Mouse (Mus musculus) MEL (cell line): ENCODE results near the gene Nrxn2. TPM values are rescaled to one million over a fixed set of nuclear protein-coding genes. Genes with fewer than 3 reads are reported as not detected.
A peak's percentile ranks its signal among the peaks of the same experiment; 100 is the strongest.

Experiments
- DNase-seq: peaks from one replicate; pipeline ENCODE4 v3.0.0; 2011; ENCODE audit warnings: low read depth, low spot score
- H3K27ac ChIP-seq: 2 replicates; pipeline ENCODE4 v1.5.1; 2012; ENCODE audit warnings: low read depth, mild to moderate bottlenecking, control low read depth, low read length, moderate library complexity; ENCODE audit not compliant: control insufficient read depth
- H3K27me3 ChIP-seq, 2 experiments: fragments of 150-350 bp in 1 of 2; sonication (generic) in 1 of 2; 2 replicates each; pipeline ENCODE4 v1.6.1; 2012; ENCODE audit warnings: low read length in 2 of 2, mild to moderate bottlenecking in 2 of 2, improper control_type of control experiment in 1 of 2, moderate library complexity in 1 of 2; ENCODE audit not compliant: insufficient read depth in 2 of 2, control insufficient read depth in 1 of 2
- H3K36me3 ChIP-seq, 2 experiments: 2 replicates each; pipeline ENCODE4 v1.6.1; 2012 to 2014; ENCODE audit warnings: low read length in 2 of 2, improper control_type of control experiment in 1 of 2, inconsistent platforms in 1 of 2, mild to moderate bottlenecking in 1 of 2; ENCODE audit not compliant: insufficient read depth in 2 of 2, control insufficient read depth in 1 of 2
- H3K4me1 ChIP-seq, 2 experiments: fragments of 150-350 bp in 1 of 2; sonication (generic) in 1 of 2; 2 replicates each; pipeline ENCODE4 v1.6.1; 2012; ENCODE audit warnings: low read length in 2 of 2, improper control_type of control experiment in 1 of 2, mild to moderate bottlenecking in 1 of 2; ENCODE audit not compliant: insufficient read depth in 2 of 2, control insufficient read depth in 1 of 2
- H3K4me3 ChIP-seq, 2 experiments: fragments of 150-350 bp in 1 of 2; sonication (generic) in 1 of 2; 2 replicates each; pipeline ENCODE4 v1.5.1; 2012; ENCODE audit warnings: low read depth in 2 of 2, low read length in 2 of 2, mild to moderate bottlenecking in 2 of 2, moderate library complexity in 2 of 2, control low read depth in 1 of 2, improper control_type of control experiment in 1 of 2; ENCODE audit not compliant: control insufficient read depth in 1 of 2, insufficient read depth in 1 of 2
- H3K79me2 ChIP-seq: 2 replicates; pipeline ENCODE4 v1.6.1; 2012; ENCODE audit warnings: mild to moderate bottlenecking, low read length, moderate library complexity; ENCODE audit not compliant: control insufficient read depth, poor library complexity, insufficient read depth
- H3K9ac ChIP-seq: 2 replicates; pipeline ENCODE4 v1.6.1; 2012; ENCODE audit warnings: low read depth, mild to moderate bottlenecking, control low read depth, low read length, moderate library complexity; ENCODE audit not compliant: control insufficient read depth, poor library complexity, severe bottlenecking
- H3K9me3 ChIP-seq: fragments of 150-350 bp; sonication (generic); replicated peaks from 2 replicates; pipeline ENCODE4 v1.6.1; 2012; ENCODE audit warnings: mild to moderate bottlenecking, low read length, improper control_type of control experiment, moderate library complexity; ENCODE audit not compliant: insufficient read depth
- CHD1 ChIP-seq: IDR thresholded peaks from 2 replicates; pipeline ENCODE4 v1.6.1; 2012; ENCODE audit warnings: low read depth, mild to moderate bottlenecking, inconsistent platforms, low read length, improper control_type of control experiment
- ELF1 ChIP-seq: IDR thresholded peaks from 2 replicates; pipeline ENCODE4 v1.6.1; 2014; ENCODE audit warnings: low read depth, mild to moderate bottlenecking, inconsistent platforms, low read length, improper control_type of control experiment, moderate library complexity
- EP300 ChIP-seq, 2 experiments: IDR thresholded peaks; 2 replicates each; pipeline ENCODE4 v1.6.1; 2011; ENCODE audit warnings: improper control_type of control experiment in 2 of 2, low read length in 2 of 2, low read depth in 1 of 2, mild to moderate bottlenecking in 1 of 2
- GABPA ChIP-seq: IDR thresholded peaks from 2 replicates; pipeline ENCODE4 v1.6.1; 2012; ENCODE audit warnings: low read depth, mild to moderate bottlenecking, inconsistent platforms, low read length, improper control_type of control experiment, moderate library complexity
- HCFC1 ChIP-seq: IDR thresholded peaks from 2 replicates; pipeline ENCODE4 v1.6.1; 2012; ENCODE audit warnings: low read depth, mild to moderate bottlenecking, inconsistent platforms, low read length, improper control_type of control experiment, moderate library complexity
- MAFK ChIP-seq: IDR thresholded peaks from 2 replicates; pipeline ENCODE4 v1.6.1; 2011; ENCODE audit warnings: low read depth, mild to moderate bottlenecking, low read length, improper control_type of control experiment, borderline replicate concordance
- NELFE ChIP-seq: IDR thresholded peaks from 2 replicates; pipeline ENCODE4 v1.6.1; 2011; ENCODE audit warnings: low read depth, low read length, improper control_type of control experiment
- NRF1 ChIP-seq: IDR thresholded peaks from 2 replicates; pipeline ENCODE4 v1.6.1; 2014; ENCODE audit warnings: low read depth, mild to moderate bottlenecking, inconsistent platforms, low read length, improper control_type of control experiment, moderate library complexity; ENCODE audit not compliant: poor library complexity, insufficient read depth, severe bottlenecking
- POLR2A ChIP-seq, 2 experiments: IDR thresholded peaks; 2 replicates each; pipeline ENCODE4 v1.6.1; 2011 to 2012; ENCODE audit warnings: low read length in 2 of 2, mild to moderate bottlenecking in 2 of 2, control low read depth in 1 of 2, improper control_type of control experiment in 1 of 2, low read depth in 1 of 2, moderate library complexity in 1 of 2; ENCODE audit not compliant: control insufficient read depth in 1 of 2, insufficient read depth in 1 of 2, poor library complexity in 1 of 2
- POLR2AphosphoS2 ChIP-seq: IDR thresholded peaks from 2 replicates; pipeline ENCODE4 v1.6.1; 2011; ENCODE audit warnings: low read length, improper control_type of control experiment
- RAD21 ChIP-seq: IDR thresholded peaks from 2 replicates; pipeline ENCODE4 v1.6.1; 2011; ENCODE audit warnings: mild to moderate bottlenecking, low read depth, low read length, improper control_type of control experiment
- TBP ChIP-seq: IDR thresholded peaks from 2 replicates; pipeline ENCODE4 v1.8.0; 2011; ENCODE audit warnings: low read depth, low read length, improper control_type of control experiment
- TCF12 ChIP-seq: IDR thresholded peaks from 2 replicates; pipeline ENCODE4 v1.6.1; 2014; ENCODE audit warnings: low read depth, mild to moderate bottlenecking, inconsistent platforms, low read length, improper control_type of control experiment, moderate library complexity
- UBTF ChIP-seq: IDR thresholded peaks from 2 replicates; pipeline ENCODE4 v1.6.1; 2012; ENCODE audit warnings: low read depth, mild to moderate bottlenecking, inconsistent platforms, low read length, improper control_type of control experiment, moderate library complexity, borderline replicate concordance; ENCODE audit not compliant: insufficient read depth
- ZC3H11A ChIP-seq: IDR thresholded peaks from 2 replicates; pipeline ENCODE4 v1.6.1; 2012; ENCODE audit warnings: low read depth, mild to moderate bottlenecking, inconsistent platforms, low read length, improper control_type of control experiment
- ZKSCAN1 ChIP-seq: IDR thresholded peaks from 2 replicates; pipeline ENCODE4 v1.6.1; 2012; ENCODE audit warnings: low read depth, mild to moderate bottlenecking, inconsistent platforms, low read length, improper control_type of control experiment, moderate library complexity
- ZMIZ1 ChIP-seq: IDR thresholded peaks from 2 replicates; pipeline ENCODE4 v1.6.1; 2012; ENCODE audit warnings: low read depth, mild to moderate bottlenecking, inconsistent platforms, low read length, improper control_type of control experiment, moderate library complexity
- polyA plus RNA-seq, 2 experiments: library from polyadenylated mRNA; stranded (reverse) in 1 of 2; unstranded in 1 of 2; fragments of >175 nt in 1 of 2; fragments of >200 nt in 1 of 2; gene quantifications; 2 replicates each; pipeline versions ENCODE4 v1.2.1 to v1.2.4; 2012; ENCODE audit warnings: low replicate concordance in 2 of 2, low read depth in 1 of 2; ENCODE audit not compliant: insufficient read length in 2 of 2, insufficient read depth in 1 of 2, missing spikeins in 1 of 2
- total RNA-seq: library from RNA; depleted of rRNA; stranded (reverse); fragments of 300-350 nt; gene quantifications from 2 replicates; pipeline ENCODE4 v1.2.3, GENCODE M21; 2012

Gene Nrxn2
- total and polyA plus RNA-seq, 3 experiments: 0.39 to 0.42 TPM; not detected in 1

GRCm38 (mm10) chr19:6518601-6519000 is 100.1 kb downstream of the Nrxn2 start:
- Histone ChIP-seq H3K4me3 (no peak overlapping the region), H3K27ac (no peak overlapping the region), H3K9ac (no peak overlapping the region), H3K4me1 (no peaks in the 10 kb centered on the region), H3K27me3 (no peaks in the 10 kb centered on the region), H3K36me3 (peaks cover 0 to 2% of the 10 kb centered on the region in 2 experiments; a peak in 1 of 4 replicates), H3K79me2 (no peaks in the 10 kb centered on the region), H3K9me3 (no peaks in the 10 kb centered on the region)
- TF ChIP-seq ELF1: no peak
- no peak for TF ChIP-seq GABPA
- TF ChIP-seq ZMIZ1: no peak
- no peak for TF ChIP-seq CHD1
- TF ChIP-seq ZC3H11A: no peak
- TF ChIP-seq ZKSCAN1: no peak
- no peak for TF ChIP-seq NRF1
- TF ChIP-seq UBTF: no peak
- no peak for TF ChIP-seq NELFE
- no peak for TF ChIP-seq RAD21
- no peak for TF ChIP-seq POLR2AphosphoS2
- no peak for TF ChIP-seq EP300 (IDR thresholded peaks at IDR 0.05; ENCODE audit: low read depth in 1 of 2, low read length in 2 of 2)
- no peak for TF ChIP-seq POLR2A (IDR thresholded peaks at IDR 0.05; ENCODE audit: control insufficient read depth in 1 of 2, insufficient read depth in 1 of 2, low read depth in 1 of 2, low read length in 2 of 2, poor library complexity in 1 of 2)
- no peak for TF ChIP-seq TCF12
- no peak for DNase-seq

GRCm38 (mm10) chr19:6519483-6519882 is 101.0 kb downstream of the Nrxn2 start:
- DNase-seq: peak; percentile 35
- H3K9me3 ChIP-seq: no peaks in the 10 kb centered on the region
- no peak overlapping the region for H3K9ac ChIP-seq
- no peaks in the 10 kb centered on the region for H3K79me2 ChIP-seq
- no peaks in the 10 kb centered on the region for H3K4me1 ChIP-seq
- TF ChIP-seq HCFC1: peak; percentile 89
- no peak for TF ChIP-seq MAFK
- TF ChIP-seq TBP: no peak
- H3K4me3 ChIP-seq: no peak overlapping the region
- H3K36me3 ChIP-seq: peaks cover 0 to 2% of the 10 kb centered on the region in 2 experiments; a peak in 1 of 4 replicates
- H3K27ac ChIP-seq: no peak overlapping the region
- no peaks in the 10 kb centered on the region for H3K27me3 ChIP-seq
